Mouse (Mus musculus): ENCODE results near the gene L3mbtl4.

Gene L3mbtl4

GRCm38 (mm10) chr17:68273527-68273926, at the start of gene L3mbtl4:
L3mbtl4 (plus strand) TSS chr17:68273797.
- no peak for DNase-seq (ENCODE audit: low spot score)

GRCm38 (mm10) chr17:68230484-68230883, 43.1 kb upstream of the L3mbtl4 start:
- DNase-seq (ENCODE audit: low spot score) = no peak

GRCm38 (mm10) chr17:68235380-68235779, 38.2 kb upstream of the L3mbtl4 start:
- DNase-seq (ENCODE audit: low spot score) = no peak

- no peak for DNase-seq (ENCODE audit: low spot score)
These were observed 36.6 kb upstream of the L3mbtl4 start for GRCm38 (mm10) chr17:68236992-68237391.

GRCm38 (mm10) chr17:68240171-68240570, 33.4 kb upstream of the L3mbtl4 start:
- no peak for DNase-seq (ENCODE audit: low spot score)

- DNase-seq (ENCODE audit: low spot score) = no peak
These were observed 8.6 kb upstream of the L3mbtl4 start for GRCm38 (mm10) chr17:68264835-68265557.

- DNase-seq (ENCODE audit: low spot score) = no peak
These were observed 357 bp downstream of the L3mbtl4 start for GRCm38 (mm10) chr17:68273954-68274353.

- DNase-seq (ENCODE audit: low spot score) = no peak
These were observed 1.5 kb downstream of the L3mbtl4 start for GRCm38 (mm10) chr17:68275138-68275537.

- DNase-seq (ENCODE audit: low spot score) = no peak
These were observed 7.3 kb downstream of the L3mbtl4 start for GRCm38 (mm10) chr17:68280915-68281314.

- no peak for DNase-seq (ENCODE audit: low spot score)
These were observed 11.7 kb downstream of the L3mbtl4 start for GRCm38 (mm10) chr17:68285119-68285782.

- no peak for DNase-seq (ENCODE audit: low spot score)
These were observed 14.5 kb downstream of the L3mbtl4 start for GRCm38 (mm10) chr17:68288094-68288493.

GRCm38 (mm10) chr17:68288699-68289098, 15.1 kb downstream of the L3mbtl4 start:
- DNase-seq (ENCODE audit: low spot score) = no peak

GRCm38 (mm10) chr17:68291713-68292364, 18.2 kb downstream of the L3mbtl4 start:
- DNase-seq (ENCODE audit: low spot score) = no peak

GRCm38 (mm10) chr17:68308381-68308780, 34.8 kb downstream of the L3mbtl4 start:
- DNase-seq (ENCODE audit: low spot score) = no peak

- no peak for DNase-seq (ENCODE audit: low spot score)
These were observed 38.8 kb downstream of the L3mbtl4 start for GRCm38 (mm10) chr17:68312286-68312927.

- DNase-seq (ENCODE audit: low spot score) = no peak
These were observed 47.3 kb downstream of the L3mbtl4 start for GRCm38 (mm10) chr17:68320940-68321339.

- no peak for DNase-seq (ENCODE audit: low spot score)
These were observed 49.0 kb downstream of the L3mbtl4 start for GRCm38 (mm10) chr17:68322607-68323006.

GRCm38 (mm10) chr17:68332225-68332624, 58.6 kb downstream of the L3mbtl4 start:
- DNase-seq (ENCODE audit: low spot score) = no peak

GRCm38 (mm10) chr17:68333382-68333781, 59.8 kb downstream of the L3mbtl4 start:
- no peak for DNase-seq (ENCODE audit: low spot score)

GRCm38 (mm10) chr17:68338917-68339553, 65.4 kb downstream of the L3mbtl4 start:
- DNase-seq (ENCODE audit: low spot score) = no peak

- DNase-seq (ENCODE audit: low spot score) = no peak
These were observed 84.1 kb downstream of the L3mbtl4 start for GRCm38 (mm10) chr17:68357687-68358086.

GRCm38 (mm10) chr17:68371101-68371500, 97.5 kb downstream of the L3mbtl4 start:
- no peak for DNase-seq (ENCODE audit: low spot score)

Measured in urinary bladder, postnatal 14 days (tissue).